Mouse (Mus musculus): Measurements from ENCODE around the gene Clca2.

The Clca2 gene

DNA sequence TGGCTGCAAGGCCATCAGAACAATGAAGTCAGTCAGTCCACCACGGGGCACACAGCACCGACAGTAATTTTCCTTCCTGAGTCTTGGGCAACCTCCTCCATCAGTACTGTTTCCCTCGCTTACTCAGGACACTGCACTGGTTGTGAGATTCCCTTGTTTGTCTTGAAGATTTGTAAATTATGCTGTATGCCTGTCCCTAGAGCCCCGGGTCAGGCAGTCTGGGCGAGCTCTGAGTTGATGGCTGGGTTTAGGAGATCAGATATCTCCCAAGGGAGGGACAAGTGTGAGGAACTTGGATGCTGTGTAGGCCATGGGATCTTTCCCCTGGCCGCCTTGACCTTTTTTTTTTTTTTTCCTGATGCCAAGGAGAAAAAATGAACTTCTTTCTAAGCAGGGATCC is at the start of gene Clca2:
Gene Clca2 (minus strand): TSS at position 153 of the 400 bp plus-strand sequence.
- DNase-seq (ENCODE audit: low read depth): no peak

GRCm38 (mm10) chr3:145147952-145148351 is 48.7 kb upstream of the Clca2 start:
- no peak for DNase-seq (ENCODE audit: low read depth)

- DNase-seq (ENCODE audit: low read depth): peak; percentile 26
Measured at GRCm38 (mm10) chr3:145147483-145147882, 48.2 kb upstream of the Clca2 start.

DNA sequence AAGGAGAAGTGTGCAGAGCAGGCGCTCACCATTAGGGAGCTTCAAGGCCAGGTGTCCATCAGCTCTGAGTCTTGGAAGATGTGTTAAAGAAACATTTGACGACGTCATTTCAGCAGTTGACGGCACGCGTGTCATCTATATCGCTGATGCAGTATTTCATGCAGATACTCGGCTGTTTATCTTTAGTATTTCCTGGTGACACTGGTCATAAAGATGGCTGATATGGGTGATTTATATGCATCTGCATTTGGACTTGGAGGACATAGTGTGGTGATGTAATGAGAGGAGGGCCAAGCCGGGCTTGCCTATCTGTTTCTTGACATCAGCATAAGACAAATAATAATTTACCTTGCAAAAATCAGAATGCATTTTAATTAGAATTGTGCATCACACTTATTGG is 47.6 kb upstream of the Clca2 start:
- no peak for DNase-seq (ENCODE audit: low read depth)

DNA sequence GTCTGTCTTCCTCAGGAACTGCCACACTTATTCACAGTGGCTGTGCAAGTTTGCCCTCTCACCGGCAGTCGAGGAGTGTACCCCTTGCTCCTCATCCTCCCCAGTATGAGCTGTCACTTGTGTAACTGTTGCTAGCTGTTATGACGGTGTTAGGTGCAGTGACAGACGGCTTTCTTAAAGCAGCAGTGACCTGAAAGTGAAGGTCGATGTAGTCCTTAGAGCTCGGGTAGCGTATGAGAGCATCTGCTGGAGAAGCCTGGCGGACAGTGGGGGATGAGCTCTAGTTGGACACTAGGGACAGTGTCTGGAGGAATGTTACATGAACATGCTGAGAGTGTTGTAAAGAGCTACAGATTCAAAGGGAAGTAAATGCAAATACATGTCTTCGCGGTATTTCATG is 44.6 kb upstream of the Clca2 start:
- no peak for DNase-seq (ENCODE audit: low read depth)

DNA sequence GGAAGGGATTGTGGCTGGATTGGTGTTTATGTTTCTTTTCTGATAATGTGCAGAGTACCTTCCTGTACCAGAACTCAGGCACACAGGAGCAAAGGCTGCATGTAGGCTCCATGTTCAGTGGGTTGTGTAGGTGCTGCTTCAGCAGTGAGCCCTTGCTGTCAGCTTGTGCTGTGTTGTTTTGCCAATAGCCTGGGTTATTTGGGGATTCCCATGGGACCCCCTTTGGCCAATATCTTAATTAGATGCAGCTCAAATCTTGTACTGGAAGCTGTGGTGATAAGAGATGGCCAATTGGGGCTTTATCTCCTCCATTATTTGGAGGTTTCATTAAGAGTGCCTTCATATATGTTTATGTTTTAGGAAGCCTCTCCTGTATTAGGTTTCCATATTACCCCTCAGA is 43.7 kb upstream of the Clca2 start:
- DNase-seq (ENCODE audit: low read depth): no peak

DNA sequence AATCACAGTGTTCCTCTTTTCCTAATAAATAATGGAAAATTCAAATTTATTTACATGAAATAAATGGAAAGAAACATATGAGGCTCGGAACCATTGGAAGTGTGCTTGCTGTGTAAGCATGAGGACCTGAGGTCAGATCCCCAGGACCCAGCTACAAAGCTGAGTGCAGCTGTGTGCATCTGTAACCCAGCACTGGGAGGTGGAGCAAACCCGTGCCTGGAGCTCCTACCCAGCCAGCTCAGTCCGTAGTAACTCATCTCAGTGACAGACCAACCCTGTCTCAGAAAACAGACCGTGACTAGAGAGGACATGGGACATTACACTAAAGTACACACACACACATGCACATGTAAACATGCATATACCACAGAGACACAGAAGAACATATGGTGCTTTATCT is 41.0 kb upstream of the Clca2 start:
- no peak for DNase-seq (ENCODE audit: low read depth)

- peak; percentile 88 for DNase-seq (ENCODE audit: low read depth)
Measured at GRCm38 (mm10) chr3:145131210-145131868, 32.1 kb upstream of the Clca2 start.

GRCm38 (mm10) chr3:145129356-145129755 is 30.1 kb upstream of the Clca2 start:
- no peak for DNase-seq (ENCODE audit: low read depth)

DNA sequence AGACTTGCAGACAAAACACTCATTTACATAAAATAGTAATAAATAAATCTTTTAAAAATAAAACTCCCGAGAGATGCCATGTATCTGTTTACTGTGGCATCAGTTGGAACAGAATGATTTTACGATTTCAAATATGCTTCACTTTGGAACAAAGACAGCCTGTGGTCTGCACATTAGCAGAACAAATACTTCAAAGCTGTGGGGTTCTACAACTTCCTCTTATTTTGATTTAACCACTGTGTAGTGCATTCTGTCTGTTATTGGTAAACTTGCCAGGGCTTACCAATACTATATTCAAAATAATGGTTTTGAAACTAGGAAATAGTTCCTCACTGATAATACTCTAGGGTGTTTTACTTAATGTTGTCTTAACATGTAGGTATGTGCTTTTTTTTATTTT is 27.4 kb upstream of the Clca2 start:
- DNase-seq (ENCODE audit: low read depth): no peak

- DNase-seq (ENCODE audit: low read depth): peak; percentile 32
Measured at GRCm38 (mm10) chr3:145119425-145119824, 20.2 kb upstream of the Clca2 start.

DNA sequence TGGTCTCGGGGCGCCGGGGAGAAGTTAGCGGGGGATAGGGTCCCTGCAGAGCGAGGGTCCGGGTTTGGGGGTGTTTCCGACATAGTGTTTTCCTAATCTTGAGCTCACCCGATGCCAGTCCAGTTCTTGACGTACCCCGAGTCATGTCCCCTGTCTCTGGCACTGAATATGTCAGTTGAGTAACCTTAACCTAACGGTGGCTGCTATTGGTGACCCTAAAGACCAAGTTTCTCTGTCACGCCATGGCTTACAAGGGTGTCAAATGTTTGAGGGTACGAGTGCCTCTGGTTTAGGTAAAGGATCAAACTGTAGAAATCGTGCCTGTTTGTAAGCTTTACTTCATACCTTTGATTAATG is 19.7 kb upstream of the Clca2 start:
- DNase-seq (ENCODE audit: low read depth): no peak

GRCm38 (mm10) chr3:145118254-145119001 is 19.2 kb upstream of the Clca2 start, which contains the start of gene Odf2l:
Gene Odf2l (plus strand): TSS chr3:145118588.
- DNase-seq (ENCODE audit: low read depth): peak; percentile 99

GRCm38 (mm10) chr3:145117637-145118036 is 18.4 kb upstream of the Clca2 start:
- no peak for DNase-seq (ENCODE audit: low read depth)

DNA sequence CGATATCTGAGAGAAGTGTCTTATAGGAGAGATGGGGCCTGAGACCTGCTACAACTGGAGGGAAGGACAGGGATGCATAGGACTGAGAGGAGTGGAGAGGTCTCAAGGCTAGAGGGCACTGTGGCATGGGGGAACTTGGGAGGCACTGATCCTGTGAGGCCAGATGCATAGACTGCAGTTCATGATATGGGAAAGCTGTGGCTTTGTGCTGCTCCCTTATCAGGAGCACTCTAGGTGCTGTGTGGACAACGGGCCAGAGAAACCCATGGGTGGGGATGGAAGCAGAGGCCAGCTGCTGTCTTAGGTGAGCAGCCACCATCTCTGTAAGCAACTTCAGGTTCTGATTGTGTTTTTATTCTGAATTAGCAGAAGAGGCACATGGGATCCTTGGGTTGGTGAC is 15.9 kb upstream of the Clca2 start:
- no peak for DNase-seq (ENCODE audit: low read depth)

DNA sequence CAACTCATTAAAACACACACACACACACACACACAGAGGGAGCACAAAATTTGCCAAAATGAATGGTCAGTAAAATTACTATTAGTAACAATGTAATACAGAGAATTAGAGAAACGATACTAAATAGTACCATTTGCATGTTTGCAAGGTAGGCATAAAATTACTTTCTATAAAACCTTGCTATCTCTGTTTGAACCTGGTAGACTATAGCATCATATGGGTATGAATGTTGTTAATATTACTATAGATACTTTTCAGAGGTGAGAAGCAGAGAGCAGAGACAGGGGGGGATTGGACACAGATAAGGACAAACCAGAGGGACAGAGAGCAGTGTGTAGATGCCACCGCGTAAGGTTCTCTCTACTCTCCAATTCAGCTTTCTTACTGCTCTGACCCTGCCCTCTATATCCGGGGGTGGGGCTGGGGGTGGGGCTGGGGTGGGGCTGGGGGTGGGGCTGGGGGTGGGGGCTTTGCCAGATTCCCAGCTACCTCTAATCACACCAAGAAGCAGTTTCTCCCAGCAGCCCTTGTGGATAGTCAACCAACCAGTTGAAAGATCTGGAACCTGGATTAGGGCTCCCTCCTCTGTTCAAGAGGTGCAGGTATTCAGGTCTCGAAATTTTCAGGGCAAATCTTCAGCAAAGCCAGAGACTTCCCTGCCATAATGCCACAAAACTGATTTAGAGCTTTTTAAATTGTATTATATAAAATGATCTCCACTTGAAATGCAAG is 6.7 kb upstream of the Clca2 start:
- no peak for DNase-seq (ENCODE audit: low read depth)

- DNase-seq (ENCODE audit: low read depth): peak; percentile 86
Measured at GRCm38 (mm10) chr3:145105076-145105772, 6.0 kb upstream of the Clca2 start.

GRCm38 (mm10) chr3:145103770-145104169 is 4.5 kb upstream of the Clca2 start:
- peak; percentile 44 for DNase-seq (ENCODE audit: low read depth)

GRCm38 (mm10) chr3:145103321-145103720 is 4.1 kb upstream of the Clca2 start:
- DNase-seq (ENCODE audit: low read depth): no peak

- peak; percentile 77 for DNase-seq (ENCODE audit: low read depth)
Measured at GRCm38 (mm10) chr3:145101891-145102555, 2.8 kb upstream of the Clca2 start.

GRCm38 (mm10) chr3:145087857-145088598 is 11.2 kb downstream of the Clca2 start:
- DNase-seq (ENCODE audit: low read depth): no peak
